Mouse (Mus musculus) ES-E14 (cell line): ENCODE data around the gene Pex14. TPM values are rescaled to one million over a fixed set of nuclear protein-coding genes. Genes with fewer than 3 reads are reported as not detected.

ENCODE experiments used
- DNase-seq: peaks from one replicate; pipeline ENCODE4 v3.0.0-alpha.2; 2013; ENCODE audit warnings: low read depth, low spot score
- H3K27ac ChIP-seq: 2 replicates; pipeline ENCODE4 v1.5.1; 2012; ENCODE audit warnings: low read depth, mild to moderate bottlenecking, low read length, moderate library complexity, mixed read lengths; ENCODE audit not compliant: poor library complexity, insufficient read depth, severe bottlenecking
- H3K36me3 ChIP-seq: 2 replicates; pipeline ENCODE4 v1.6.1; 2012; ENCODE audit warnings: mild to moderate bottlenecking, low read length, moderate library complexity, mixed read lengths; ENCODE audit not compliant: control insufficient read depth, poor library complexity, insufficient read depth, severe bottlenecking
- H3K4me1 ChIP-seq, 2 experiments: fragments of 150-350 bp in 1 of 2; sonication (generic) in 1 of 2; 2 replicates each; pipeline ENCODE4 v1.6.1; 2012; ENCODE audit warnings: low read length in 2 of 2, mild to moderate bottlenecking in 1 of 2, mixed read lengths in 1 of 2; ENCODE audit not compliant: control insufficient read depth in 2 of 2, insufficient read depth in 2 of 2, poor library complexity in 1 of 2
- H3K4me3 ChIP-seq, 2 experiments: fragments of 150-350 bp in 1 of 2; sonication (generic) in 1 of 2; 2 replicates each; pipeline ENCODE4 v1.5.1; 2012; ENCODE audit warnings: low read length in 2 of 2, low read depth in 1 of 2, mild to moderate bottlenecking in 1 of 2, mixed read lengths in 1 of 2; ENCODE audit not compliant: insufficient read depth in 1 of 2, poor library complexity in 1 of 2, severe bottlenecking in 1 of 2
- H3K9ac ChIP-seq: 2 replicates; pipeline ENCODE4 v1.6.1; 2012; ENCODE audit warnings: low read depth, mild to moderate bottlenecking, low read length, mixed read lengths; ENCODE audit not compliant: poor library complexity, insufficient read depth, severe bottlenecking
- H3K9me3 ChIP-seq: fragments of 150-350 bp; sonication (generic); 2 replicates; pipeline ENCODE4 v1.6.1; 2012; ENCODE audit warnings: low read depth, mild to moderate bottlenecking, low read length; ENCODE audit not compliant: control insufficient read depth, insufficient read depth
- CHD2 ChIP-seq: IDR thresholded peaks from 2 replicates; pipeline ENCODE4 v1.6.1; 2014; ENCODE audit warnings: mild to moderate bottlenecking, low read depth, low read length, inconsistent platforms
- HCFC1 ChIP-seq: IDR thresholded peaks from 2 replicates; pipeline ENCODE4 v1.6.1; 2012; ENCODE audit warnings: low read length, inconsistent platforms, borderline replicate concordance; ENCODE audit not compliant: insufficient read depth
- MAFK ChIP-seq: IDR thresholded peaks from 2 replicates; pipeline ENCODE4 v1.6.1; 2014; ENCODE audit warnings: mild to moderate bottlenecking, low read depth, low read length, inconsistent platforms; ENCODE audit not compliant: insufficient read depth
- ZC3H11A ChIP-seq: IDR thresholded peaks from 2 replicates; pipeline ENCODE4 v1.6.1; 2012; ENCODE audit warnings: low read depth, mild to moderate bottlenecking, inconsistent platforms, low read length, borderline replicate concordance
- ZNF384 ChIP-seq: IDR thresholded peaks from 2 replicates; pipeline ENCODE4 v1.6.1; 2012; ENCODE audit warnings: low read depth, low read length, inconsistent platforms
- in situ Hi-C, 2 experiments: fragments of 600-800 bp; cut with MboI; formaldehyde crosslinking; loops; one replicate each; pipeline ENCODE4 v1.15.1; 2025; ENCODE audit warnings: low sequenced_read_pairs in 2 of 2, inconsistent platforms in 1 of 2; ENCODE audit not compliant: unreplicated experiment in 2 of 2
- total RNA-seq: library from RNA; depleted of rRNA; stranded (reverse); fragments of 300-350 nt; gene quantifications from 2 replicates; pipeline ENCODE4 v1.2.3, GENCODE M21; 2012; rRNA removed

Pex14 gene
- total RNA-seq, 1 experiment = 80.3 TPM

DNA sequence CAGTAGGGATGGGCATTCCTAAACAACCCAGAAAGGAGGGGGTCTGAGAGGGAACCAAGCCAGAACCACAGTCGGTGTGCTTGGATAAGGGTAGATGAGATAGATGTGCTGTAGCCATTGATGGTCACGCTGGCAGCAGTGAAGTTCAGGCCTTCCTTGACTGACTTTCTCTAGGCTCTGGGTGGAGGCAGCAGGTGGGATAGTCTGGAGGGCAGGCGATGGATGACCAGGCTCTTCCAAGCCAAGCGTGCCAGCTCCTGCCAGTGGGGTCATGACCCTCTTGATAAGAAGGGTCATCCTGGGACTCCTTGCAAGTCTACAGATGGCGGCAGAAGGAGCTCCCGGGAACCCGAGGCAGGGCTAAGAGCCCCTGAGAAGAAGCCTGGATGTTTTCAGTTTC, 187.5 kb downstream of the Pex14 start:
- no peak overlapping the region for H3K4me3 ChIP-seq
- DNase-seq = no peak
- no peak overlapping the region for H3K9ac ChIP-seq
- no peaks in the 10 kb centered on the region for H3K9me3 ChIP-seq
- peak overlapping the region; percentile 69; the same call in 1 of the 2 replicates for H3K27ac ChIP-seq
- H3K4me1 ChIP-seq = peaks cover 7 to 43% of the 10 kb centered on the region in 2 experiments
- in situ Hi-C loops = loop anchor here (5.0 to 10.0 kb wide), 2 partner anchors 105 to 107 kb away; partner anchors contain the start of gene Casz1 (in 1 of the 2)
- no peak for TF ChIP-seq ZC3H11A
- TF ChIP-seq CHD2 = no peak
- TF ChIP-seq MAFK = no peak
- TF ChIP-seq HCFC1 = no peak
- no peak for TF ChIP-seq ZNF384
- no peaks in the 10 kb centered on the region for H3K36me3 ChIP-seq

Other genes starting within 250 kb of the Pex14 start
- gene Dffa, start 4.3 kb upstream of the Pex14 start, total RNA-seq = 10.3 and 15.2 TPM in 2 replicates
- gene Cort, start 26.9 kb upstream of the Pex14 start, total RNA-seq = 1.7 and 1.9 TPM in 2 replicates
- gene Cenps, start 37.8 kb upstream of the Pex14 start, total RNA-seq = 15.2 and 15.9 TPM in 2 replicates
- gene Pgd, start 66.9 kb upstream of the Pex14 start, total RNA-seq = 62.7 and 63.7 TPM in 2 replicates
- gene Kif1b, start 207.8 kb upstream of the Pex14 start, total RNA-seq = 27.1 and 28.7 TPM in 2 replicates